Mouse (Mus musculus): Measurements from ENCODE around the gene Tomm22.
"Not testable (repeated sequence)": the region's sequence is repeated elsewhere in the genome, so short reads cannot be mapped to it uniquely, and the experiment has no call there.

DNA sequence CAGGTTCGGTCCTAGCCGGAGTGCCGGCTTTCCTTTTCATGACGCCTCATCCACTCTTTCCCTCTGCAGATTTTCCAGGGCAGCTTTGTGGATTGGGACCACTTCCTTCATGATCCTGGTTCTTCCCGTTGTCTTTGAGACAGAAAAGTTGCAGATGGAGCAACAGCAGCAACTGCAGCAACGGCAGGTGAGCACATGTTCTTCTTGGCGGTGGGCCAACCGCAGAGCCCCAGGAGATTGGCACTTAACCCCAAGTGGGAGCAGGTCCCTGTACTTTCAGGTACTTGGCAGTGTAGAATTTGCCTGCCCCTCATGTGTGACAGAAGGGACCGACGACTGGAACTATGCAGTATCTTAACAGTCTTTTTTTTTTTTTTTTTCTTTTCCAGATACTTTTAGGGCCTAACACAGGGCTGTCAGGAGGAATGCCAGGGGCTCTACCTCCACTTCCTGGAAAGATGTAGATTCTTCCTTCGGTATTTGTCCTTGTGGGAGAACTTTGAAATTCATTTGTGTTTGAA is 1.2 kb downstream of the Tomm22 start:
- TF ChIP-seq GATA1 (IDR thresholded peaks at IDR 0.05; ENCODE audit: borderline replicate concordance, low read length); FLI1 (IDR thresholded peaks at IDR 0.05; ENCODE audit: low read length): not testable (repeated sequence)

All from megakaryocyte, embryonic 14.5 days (primary cell).